Mouse (Mus musculus) embryo, embryonic 10 days (tissue): ENCODE measurements at regions not wholly inside any gene's neighbourhood (a gene's known extent, or its start where the extent isn't known, plus 50 kb on each side); places are given as distances from the start of the nearest gene placed in this dataset.
"Not testable (repeated sequence)": the region's sequence is repeated elsewhere in the genome, so short reads cannot be mapped to it uniquely, and the experiment has no call there.

Experiments
- DNase-seq: peaks from one replicate; pipeline ENCODE4 v3.0.0-alpha.2; 2015; ENCODE audit warnings: low spot score

DNA sequence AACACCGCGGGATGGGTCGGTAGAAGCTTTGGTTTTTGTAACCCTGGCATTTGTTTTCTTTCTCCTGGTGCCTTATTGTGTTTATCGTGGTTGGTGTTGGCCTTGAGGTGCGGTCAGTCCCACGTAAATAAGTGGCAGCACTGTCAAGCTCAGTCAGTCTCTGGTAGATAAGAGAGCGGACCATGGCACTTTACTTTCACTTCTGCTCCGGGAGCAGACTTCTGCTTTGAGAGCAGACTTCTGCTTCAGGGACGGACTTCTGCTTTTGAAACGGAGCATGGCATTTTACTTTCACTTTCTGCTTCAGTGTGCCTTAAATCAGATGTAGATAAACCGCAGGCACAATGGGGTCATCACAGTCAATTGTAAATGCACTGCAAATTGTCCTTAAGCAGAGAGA is 54.3 kb upstream of the Ccdc66 start:
- DNase-seq, result not testable (repeated sequence)

GRCm38 (mm10) chr14:27561974-27562373 is 53.7 kb upstream of the Ccdc66 start:
- not testable (repeated sequence) for DNase-seq

DNA sequence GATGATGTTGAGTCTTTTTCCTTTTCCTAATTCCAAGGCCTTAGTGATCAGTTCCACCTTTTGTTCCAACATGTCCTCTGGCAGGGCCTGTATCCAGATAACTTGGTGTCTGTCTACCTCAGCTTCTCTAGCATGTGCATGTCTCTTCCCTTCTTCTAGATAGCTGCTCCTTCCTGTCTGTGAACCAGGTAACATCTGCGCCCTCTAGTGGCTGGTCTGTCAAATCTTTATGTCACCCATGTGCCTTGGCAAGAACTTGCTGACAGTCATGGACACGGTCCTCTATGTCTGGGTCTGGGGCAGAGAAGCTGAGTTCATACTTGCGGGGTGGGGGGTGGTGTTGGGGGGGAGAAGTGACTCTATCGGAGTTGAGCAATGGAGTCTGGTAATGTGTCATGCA is 52.2 kb upstream of the Ccdc66 start:
- peak; percentile 81 for DNase-seq

DNA sequence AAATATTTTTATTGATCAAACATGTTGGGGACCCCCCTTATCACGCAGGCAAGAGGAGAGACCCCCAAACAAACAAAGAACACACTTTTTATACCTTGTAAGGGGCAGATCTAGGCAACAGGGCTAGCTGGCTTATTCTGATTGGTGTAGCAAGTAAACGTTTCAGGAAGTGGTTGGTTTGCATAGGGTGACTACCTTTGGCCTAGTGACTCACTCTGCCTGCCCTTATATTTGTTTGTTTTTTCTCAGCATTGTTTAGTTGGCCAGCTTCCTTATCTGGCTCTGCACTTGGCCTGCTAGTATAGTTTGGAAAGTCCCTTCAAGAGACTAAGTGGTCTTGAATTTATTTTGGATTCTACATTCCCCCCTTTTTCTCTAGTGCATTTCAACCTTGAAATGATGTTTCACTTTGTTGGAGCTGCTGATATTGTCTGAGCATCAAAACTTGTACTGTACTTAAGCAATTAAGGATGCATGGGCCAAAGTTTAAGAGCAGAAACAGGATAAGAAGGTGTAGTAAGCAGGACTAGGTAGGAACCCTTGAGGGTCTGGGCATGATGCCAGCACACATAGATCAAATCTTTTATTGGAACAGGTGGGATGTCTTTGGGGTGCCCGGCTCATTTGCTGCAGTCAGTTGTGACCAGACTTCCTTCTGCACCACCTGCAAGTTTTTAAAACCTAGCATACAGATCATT is 50.7 kb upstream of the Ccdc66 start:
- DNase-seq, result no peak
